Mouse (Mus musculus): ENCODE data around the gene 1700049E17Rik1.
"Not testable (repeated sequence)": the region's sequence is repeated elsewhere in the genome, so short reads cannot be mapped to it uniquely, and the experiment has no call there.

Gene 1700049E17Rik1

GRCm38 (mm10) chr14:41924649-41925048, at the start of gene 1700049E17Rik1:
1700049E17Rik1 (plus strand) TSS chr14:41924949.
- DNase-seq (ENCODE audit: low spot score) = not testable (repeated sequence)

GRCm38 (mm10) chr14:41907190-41907589, 17.6 kb upstream of the 1700049E17Rik1 start, which contains the start of gene Gm7980:
Gm7980 (minus strand) TSS chr14:41907290.
- DNase-seq (ENCODE audit: low spot score) = not testable (repeated sequence)

- not testable (repeated sequence) for DNase-seq (ENCODE audit: low spot score)
Measured at GRCm38 (mm10) chr14:41943695-41944094, 18.9 kb downstream of the 1700049E17Rik1 start, which contains the start of gene 1700024B05Rik. 1700024B05Rik (plus strand) TSS chr14:41943995.

GRCm38 (mm10) chr14:41964095-41964494, 39.3 kb downstream of the 1700049E17Rik1 start:
- not testable (repeated sequence) for DNase-seq (ENCODE audit: low spot score)

GRCm38 (mm10) chr14:41967827-41968226, 43.1 kb downstream of the 1700049E17Rik1 start, which contains the start of gene Gm6401:
Gm6401 (minus strand) TSS chr14:41967927.
- DNase-seq (ENCODE audit: low spot score) = not testable (repeated sequence)

GRCm38 (mm10) chr14:41968596-41968995, 43.8 kb downstream of the 1700049E17Rik1 start:
- DNase-seq (ENCODE audit: low spot score) = not testable (repeated sequence)

Data from lung, postnatal 25 days (tissue).